Mouse (Mus musculus): Measurements from ENCODE around the gene Fancc. TPM values are rescaled to one million over a fixed set of nuclear protein-coding genes. Genes with fewer than 3 reads are reported as not detected.

The Fancc gene
- polyA plus RNA-seq, 1 experiment from 2014 or later: 9.3 TPM

DNA sequence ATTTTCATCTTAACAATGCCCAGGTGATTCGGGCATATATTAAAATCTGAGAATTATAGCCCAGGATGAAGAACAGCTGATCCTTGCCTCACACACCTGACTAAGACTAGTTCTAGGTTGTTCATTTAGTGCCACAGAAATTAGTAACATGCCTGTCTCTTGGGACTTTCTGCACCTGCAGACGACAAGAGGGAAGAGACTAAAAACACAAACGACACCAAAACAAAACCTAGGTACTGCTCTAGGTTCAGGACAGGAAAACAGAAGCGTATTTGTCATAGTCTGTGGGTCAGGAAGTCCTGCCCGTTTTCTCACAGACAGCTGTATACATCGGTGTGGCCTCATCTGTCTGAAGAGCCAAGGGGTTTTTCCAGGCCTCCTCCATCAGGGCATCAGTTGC lies 51.7 kb downstream of the Fancc start:
- no peak overlapping the region for H3K4me2 ChIP-seq (replicated peaks; ENCODE audit: low read depth)
- H3K27me3 ChIP-seq (ENCODE audit: control insufficient read depth, insufficient read depth, low read length): no peaks in the 10 kb centered on the region
- no peaks in the 10 kb centered on the region for H3K36me3 ChIP-seq (ENCODE audit: control insufficient read depth, insufficient read depth, low read length)
- ATAC-seq (ENCODE audit: low FRiP score, low TSS enrichment) (no peak), DNase-seq (ENCODE audit: low spot score) (no peak)
- WGBS: 67% methylated on average over 6 of the region's 6 CpGs
- no peak overlapping the region for H3K27ac ChIP-seq (replicated peaks)
- no peak overlapping the region for H3K9ac ChIP-seq (ENCODE audit: low read length)
- TF ChIP-seq EP300 (optimal IDR thresholded peaks at IDR 0.05) (no peak), CTCF (IDR thresholded peaks at IDR 0.05; ENCODE audit: low read depth) (no peak)
- H3K9me3 ChIP-seq (ENCODE audit: control insufficient read depth, low read length): no peaks in the 10 kb centered on the region
- no peaks in the 10 kb centered on the region for H3K4me1 ChIP-seq (replicated peaks; ENCODE audit: control insufficient read depth, insufficient read depth)
- H3K4me3 ChIP-seq (ENCODE audit: low read depth, low read length): no peak overlapping the region

GRCm38 (mm10) chr13:63432759-63433158 lies 64.3 kb downstream of the Fancc start:
- H3K9me3 ChIP-seq (ENCODE audit: control insufficient read depth, low read length): no peaks in the 10 kb centered on the region
- H3K36me3 ChIP-seq (ENCODE audit: control insufficient read depth, insufficient read depth, low read length): no peaks in the 10 kb centered on the region
- TF ChIP-seq CTCF (IDR thresholded peaks at IDR 0.05; ENCODE audit: low read depth) (peak; percentile 57), EP300 (optimal IDR thresholded peaks at IDR 0.05) (no peak)
- DNase-seq (ENCODE audit: low spot score): peak; percentile 21
- H3K4me2 ChIP-seq (replicated peaks; ENCODE audit: low read depth): no peak overlapping the region
- no peaks in the 10 kb centered on the region for H3K4me1 ChIP-seq (replicated peaks; ENCODE audit: control insufficient read depth, insufficient read depth)
- 88% methylated on average over 3 of the region's 3 CpGs for WGBS
- H3K4me3 ChIP-seq (ENCODE audit: low read depth, low read length): no peak overlapping the region
- H3K27ac ChIP-seq (replicated peaks): no peak overlapping the region
- H3K9ac ChIP-seq (ENCODE audit: low read length): no peak overlapping the region
- H3K27me3 ChIP-seq (ENCODE audit: control insufficient read depth, insufficient read depth, low read length): no peaks in the 10 kb centered on the region
- ATAC-seq (ENCODE audit: low FRiP score, low TSS enrichment): no peak

GRCm38 (mm10) chr13:63431857-63432191 lies 65.3 kb downstream of the Fancc start:
- DNase-seq (ENCODE audit: low spot score) (no peak), ATAC-seq (ENCODE audit: low FRiP score, low TSS enrichment) (no peak; the same call in 1 of the 2 replicates)
- Histone ChIP-seq H3K27ac (replicated peaks) (peak overlapping the region; percentile 97), H3K9me3 (ENCODE audit: control insufficient read depth, low read length) (no peaks in the 10 kb centered on the region), H3K4me1 (replicated peaks; ENCODE audit: control insufficient read depth, insufficient read depth) (no peaks in the 10 kb centered on the region), H3K9ac (ENCODE audit: low read length) (peak overlapping the region; percentile 75), H3K36me3 (ENCODE audit: control insufficient read depth, insufficient read depth, low read length) (no peaks in the 10 kb centered on the region), H3K4me2 (replicated peaks; ENCODE audit: low read depth) (peak overlapping the region; percentile 65), H3K4me3 (ENCODE audit: low read depth, low read length) (peak overlapping the region; percentile 60), H3K27me3 (ENCODE audit: control insufficient read depth, insufficient read depth, low read length) (no peaks in the 10 kb centered on the region)
- no peak for TF ChIP-seq CTCF (IDR thresholded peaks at IDR 0.05; ENCODE audit: low read depth)
- TF ChIP-seq EP300 (optimal IDR thresholded peaks at IDR 0.05): peak; percentile 53
- 7% methylated on average over 5 of the region's 5 CpGs for WGBS

- peak overlapping the region; percentile 65 for H3K4me2 ChIP-seq (replicated peaks; ENCODE audit: low read depth)
- 0 out of 2 replicates have a peak, but pooled peaks have one; percentile 5 for TF ChIP-seq CTCF (IDR thresholded peaks at IDR 0.05; ENCODE audit: low read depth)
- peak; percentile 85 for TF ChIP-seq EP300 (optimal IDR thresholded peaks at IDR 0.05)
- no peaks in the 10 kb centered on the region for H3K36me3 ChIP-seq (ENCODE audit: control insufficient read depth, insufficient read depth, low read length)
- H3K4me1 ChIP-seq (replicated peaks; ENCODE audit: control insufficient read depth, insufficient read depth): no peaks in the 10 kb centered on the region
- peak overlapping the region; percentile 75 for H3K9ac ChIP-seq (ENCODE audit: low read length)
- peak overlapping the region; percentile 60 for H3K4me3 ChIP-seq (ENCODE audit: low read depth, low read length)
- peak overlapping the region; percentile 97 for H3K27ac ChIP-seq (replicated peaks)
- peak; percentile 98 for DNase-seq (ENCODE audit: low spot score)
- ATAC-seq (ENCODE audit: low FRiP score, low TSS enrichment): peak; percentile 95
- under 1% methylated on average over 75 of the region's 82 CpGs for WGBS
- no peaks in the 10 kb centered on the region for H3K9me3 ChIP-seq (ENCODE audit: control insufficient read depth, low read length)
- H3K27me3 ChIP-seq (ENCODE audit: control insufficient read depth, insufficient read depth, low read length): no peaks in the 10 kb centered on the region
Measured at GRCm38 (mm10) chr13:63431030-63431856, 65.8 kb downstream of the Fancc start.

DNA sequence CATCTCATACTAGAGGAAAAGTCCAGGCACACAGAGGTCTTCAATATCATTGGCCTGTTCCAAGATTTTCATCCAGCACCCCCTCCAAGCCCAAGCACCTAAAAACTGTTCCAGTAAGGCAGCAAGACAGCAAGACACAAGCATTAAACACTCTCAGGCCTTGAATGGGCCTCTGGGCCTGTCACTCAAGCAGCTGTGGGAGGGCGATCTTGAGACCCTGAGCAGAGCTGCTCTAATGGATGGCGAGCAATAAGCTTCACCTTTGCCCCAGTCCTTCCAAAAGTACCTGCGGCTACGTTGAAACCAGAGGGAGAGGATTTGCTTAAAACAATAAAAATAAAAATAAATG lies 66.4 kb downstream of the Fancc start:
- DNase-seq (ENCODE audit: low spot score): no peak
- TF ChIP-seq CTCF (IDR thresholded peaks at IDR 0.05; ENCODE audit: low read depth): no peak
- no peak for TF ChIP-seq EP300 (optimal IDR thresholded peaks at IDR 0.05)
- ATAC-seq (ENCODE audit: low FRiP score, low TSS enrichment): peak; percentile 41
- peak overlapping the region; percentile 65 for H3K4me2 ChIP-seq (replicated peaks; ENCODE audit: low read depth)
- H3K9ac ChIP-seq (ENCODE audit: low read length): peak overlapping the region; percentile 75
- H3K9me3 ChIP-seq (ENCODE audit: control insufficient read depth, low read length): no peaks in the 10 kb centered on the region
- H3K27me3 ChIP-seq (ENCODE audit: control insufficient read depth, insufficient read depth, low read length): no peaks in the 10 kb centered on the region
- peak overlapping the region; percentile 60 for H3K4me3 ChIP-seq (ENCODE audit: low read depth, low read length)
- 0% methylated on average over 4 of the region's 4 CpGs for WGBS
- peak overlapping the region; percentile 97 for H3K27ac ChIP-seq (replicated peaks)
- no peaks in the 10 kb centered on the region for H3K4me1 ChIP-seq (replicated peaks; ENCODE audit: control insufficient read depth, insufficient read depth)
- H3K36me3 ChIP-seq (ENCODE audit: control insufficient read depth, insufficient read depth, low read length): no peaks in the 10 kb centered on the region

- WGBS: 75% methylated on average over 9 of the region's 9 CpGs
- peak overlapping the region; percentile 65 for H3K4me2 ChIP-seq (replicated peaks; ENCODE audit: low read depth)
- ATAC-seq (ENCODE audit: low FRiP score, low TSS enrichment): no peak
Measured at GRCm38 (mm10) chr13:63430206-63430605, 66.9 kb downstream of the Fancc start.

More at GRCm38 (mm10) chr13:63430206-63430605, 66.9 kb downstream of the Fancc start:
- H3K9me3 ChIP-seq (ENCODE audit: control insufficient read depth, low read length): no peaks in the 10 kb centered on the region
- no peaks in the 10 kb centered on the region for H3K36me3 ChIP-seq (ENCODE audit: control insufficient read depth, insufficient read depth, low read length)
- no peaks in the 10 kb centered on the region for H3K4me1 ChIP-seq (replicated peaks; ENCODE audit: control insufficient read depth, insufficient read depth)
- no peak overlapping the region for H3K9ac ChIP-seq (ENCODE audit: low read length)
- no peak overlapping the region; the same call in 1 of the 2 replicates for H3K27ac ChIP-seq (replicated peaks)
- DNase-seq (ENCODE audit: low spot score): no peak
- H3K4me3 ChIP-seq (ENCODE audit: low read depth, low read length): no peak overlapping the region
- no peaks in the 10 kb centered on the region for H3K27me3 ChIP-seq (ENCODE audit: control insufficient read depth, insufficient read depth, low read length)
- no peak for TF ChIP-seq CTCF (IDR thresholded peaks at IDR 0.05; ENCODE audit: low read depth)
- TF ChIP-seq EP300 (optimal IDR thresholded peaks at IDR 0.05): no peak

Data from stomach, postnatal 0 days (tissue).